Mouse (Mus musculus) CH12F3 (cell line): ENCODE measurements around the gene 4930583I09Rik.

Source experiments
- in situ Hi-C: fragments of 300-500 bp; cut with MboI; formaldehyde crosslinking; loops from 2 replicates; pipeline ENCODE4 v1.14.3; 2020; ENCODE audit warnings: low sequenced_read_pairs

4930583I09Rik gene

DNA sequence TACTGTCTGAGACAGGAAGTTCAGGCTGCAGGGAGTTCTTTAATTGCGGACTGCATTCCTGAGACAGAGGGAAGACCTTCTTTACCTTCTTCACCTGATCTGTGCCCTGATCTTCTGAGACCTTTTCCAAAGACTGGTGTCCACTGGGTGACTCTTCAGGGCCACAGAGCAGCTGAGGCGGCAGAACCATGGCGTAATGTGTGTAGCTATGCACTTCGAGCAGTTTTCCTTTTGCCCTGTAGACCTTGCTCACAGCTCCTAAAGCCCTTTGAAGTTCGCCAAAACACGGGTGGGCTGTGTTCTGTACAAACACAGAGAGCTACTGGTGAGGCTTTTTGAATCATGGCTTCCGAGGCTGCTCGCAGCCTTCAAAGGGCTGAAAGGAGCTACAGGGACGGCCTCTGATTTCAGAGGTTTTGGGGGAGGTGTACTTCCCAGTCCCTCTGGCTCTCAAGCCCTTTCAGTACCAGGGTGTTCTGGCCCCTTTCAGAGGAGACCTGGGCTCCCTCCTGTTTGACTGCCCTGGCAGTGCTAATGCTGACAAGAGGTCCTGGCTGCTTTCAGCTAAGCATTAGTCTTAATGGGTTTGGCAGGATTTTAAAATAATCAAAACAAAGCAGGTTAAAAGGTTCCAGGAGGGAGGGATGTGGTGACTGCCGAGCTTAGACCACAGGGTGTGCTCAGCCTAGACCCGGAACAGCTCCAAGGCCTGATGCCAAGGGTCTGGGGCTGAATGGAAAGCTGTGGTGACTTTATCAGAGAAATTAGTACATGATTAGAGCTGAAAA, 33.5 kb downstream of the 4930583I09Rik start:
- in situ Hi-C loops: no loop called here

DNA sequence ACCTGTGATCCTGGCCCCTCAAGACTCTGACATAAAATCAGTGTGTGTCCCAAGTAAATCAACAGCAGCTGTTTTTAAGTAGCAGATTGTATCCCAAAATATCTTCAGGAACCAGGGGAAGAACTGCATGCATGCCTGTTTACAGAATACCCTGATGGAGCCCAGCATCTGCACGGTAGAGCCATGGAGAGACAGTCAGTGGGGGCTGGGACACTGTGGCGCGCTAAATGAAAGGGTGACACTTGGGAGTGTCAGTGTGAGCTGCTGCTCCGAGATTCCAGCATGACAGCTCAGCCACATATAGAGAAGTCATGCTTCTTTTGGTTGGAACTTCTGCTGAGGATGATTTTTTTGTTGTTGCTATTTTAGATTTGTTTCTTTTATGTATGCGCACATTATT, 43.2 kb downstream of the 4930583I09Rik start:
- in situ Hi-C loops: no loop called here

DNA sequence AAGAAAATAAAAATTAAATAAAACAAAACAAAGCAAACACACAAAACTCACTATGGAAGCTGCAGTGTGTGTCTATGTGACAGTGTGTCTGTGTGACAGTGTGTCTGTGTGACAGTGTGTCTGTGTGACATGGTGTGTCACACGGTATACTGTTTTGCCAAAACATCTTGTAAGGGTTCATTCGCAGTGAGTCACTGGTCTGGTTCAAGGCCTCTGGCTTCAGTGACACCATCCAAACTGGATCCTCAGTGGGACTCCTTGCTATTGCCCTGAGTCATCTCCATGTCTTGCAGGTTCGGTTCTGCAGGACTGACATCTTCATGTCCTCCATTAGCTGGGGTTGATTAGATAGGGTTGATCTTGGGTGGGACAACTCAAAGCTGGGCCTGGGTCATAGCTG, 43.8 kb downstream of the 4930583I09Rik start:
- in situ Hi-C loops: no loop called here

GRCm38 (mm10) chr17:64789175-64789574, 46.7 kb downstream of the 4930583I09Rik start:
- in situ Hi-C loops: no loop called here

GRCm38 (mm10) chr17:64788301-64788700, 47.6 kb downstream of the 4930583I09Rik start:
- in situ Hi-C loops: no loop called here

- in situ Hi-C loops: no loop called here
Observed at GRCm38 (mm10) chr17:64785961-64786360, 49.9 kb downstream of the 4930583I09Rik start.
